Mouse (Mus musculus) C3H10T1/2 (cell line): ENCODE results near the gene Nup133. TPM values are rescaled to one million over a fixed set of nuclear protein-coding genes. Genes with fewer than 3 reads are reported as not detected.

ENCODE experiments used
- polyA plus RNA-seq, 2 experiments: library from polyadenylated mRNA; unstranded; fragments of >200 nt; fragmentation: generic; extraction: Trizol; gene quantifications; one replicate each; pipeline ENCODE4 v1.2.1; 2012; ENCODE audit warnings: missing spikeins in 2 of 2

The Nup133 gene
- polyA plus RNA-seq = 10 to 100 TPM in 1 of 2 experiments, 1 to 10 TPM in 1; 6.3 to 14.0 TPM

GRCm38 (mm10) chr8:123948942-123949685 is at the start of gene Nup133:
TSS of gene Nup133 (minus strand) at chr8:123949265.

GRCm38 (mm10) chr8:123982826-123983400 is 33.8 kb upstream of the Nup133 start, which contains the start of gene Abcb10:
TSS of gene Abcb10 (minus strand) at chr8:123983122.

GRCm38 (mm10) chr8:123894502-123895097 is 54.5 kb downstream of the Nup133 start, which contains the start of gene Acta1:
TSS of gene Acta1 (minus strand) at chr8:123894751.

GRCm38 (mm10) chr8:123859648-123860259 is 89.3 kb downstream of the Nup133 start, which contains the start of gene Ccsap:
TSS of gene Ccsap (minus strand) at chr8:123860209.

Other genes starting within 250 kb of the Nup133 start
- gene Rab4a, start 143.3 kb downstream of the Nup133 start, polyA plus RNA-seq = 10 to 100 TPM; 16.2 to 23.9 TPM
- 1 to 10 TPM; 1.2 to 3.3 TPM for gene Ccsap, start 89.1 kb downstream of the Nup133 start, polyA plus RNA-seq
- gene Acta1, start 54.5 kb downstream of the Nup133 start, polyA plus RNA-seq = 1 to 10 TPM in 1 of 2 experiments, under 1 TPM in 1; 0.19 to 1.5 TPM
- 1 to 10 TPM; 3.8 to 8.2 TPM for gene Abcb10, start 33.9 kb upstream of the Nup133 start, polyA plus RNA-seq
- gene Taf5l, start 72.1 kb upstream of the Nup133 start, polyA plus RNA-seq = 1 to 10 TPM; 5.5 to 8.9 TPM
- 1 to 10 TPM in 1 of 2 experiments, under 1 TPM in 1; 0.76 to 2.9 TPM for gene Urb2, start 72.2 kb upstream of the Nup133 start, polyA plus RNA-seq